In genomic region chr17:84228223-84228622, GRCm38 (mm10) we compare ENCODE assay signal across 27 mouse cellular contexts. TPM values are rescaled to one million over a fixed set of nuclear protein-coding genes. Genes with fewer than 3 reads are reported as not detected.
A peak's percentile ranks its signal among the peaks of the same experiment; 100 is the strongest.
DNase-seq lines count a peak whose midpoint lies in the region; ATAC-seq and TF ChIP-seq lines count a peak whose summit lies in the region.
"Had no signal": no experiment of that assay in that cellular context is flagged by ENCODE, and none has a peak within 500 bp of the region (broad histone marks: within the 10 kb centered on the region; RNA-seq: fewer than 3 reads in every experiment).

No protein-coding gene starts in this region.

- ATAC-seq in intestine, postnatal 0 days, result peak; percentile 37; the same call in 1 of the 2 replicates
- no peak for ATAC-seq in intestine, embryonic 15.5 days
- ATAC-seq in liver, embryonic 16.5 days (ENCODE audit: low read depth), result peak; percentile 59
- no peak for ATAC-seq in liver, embryonic 12.5 days
- ATAC-seq: activated CD4-positive, CD25-positive, alpha-beta regulatory T cell, adult 4 months; forebrain, embryonic 15.5 days had no signal

- H3K27me3 ChIP-seq in intestine, postnatal 0 days (replicated peaks; ENCODE audit: control insufficient read depth, insufficient read depth, low read length), result no peaks in the 10 kb centered on the region
- H3K27me3 ChIP-seq in intestine, embryonic 15.5 days (replicated peaks), result no peaks in the 10 kb centered on the region
- H3K27me3 ChIP-seq in liver, embryonic 16.5 days (ENCODE audit: control insufficient read depth, insufficient read depth, low read depth, low read length), result no peaks in the 10 kb centered on the region
- no peaks in the 10 kb centered on the region for H3K27me3 ChIP-seq in liver, embryonic 12.5 days (replicated peaks)
- H3K27me3 ChIP-seq in limb, embryonic 10.5 days (ENCODE audit: low read depth, poor library complexity, severe bottlenecking), result no peaks in the 10 kb centered on the region
- H3K27me3 ChIP-seq: embryonic facial prominence, embryonic 13.5 days; forebrain, embryonic 12.5 days; forebrain, embryonic 15.5 days; heart, embryonic 12.5 days; heart, embryonic 15.5 days had no signal

- DNase-seq in kidney, adult 9 months, result peak; percentile 45
- no peak for DNase-seq in kidney, postnatal 4 days
- no peak for DNase-seq in limb, embryonic 10.5 days (ENCODE audit: low spot score)
- DNase-seq: adrenal gland, adult 8-10 months; adrenal gland, postnatal 25 days; cerebellum, adult 11-12 months; cerebellum, adult 8-10 months; cerebellum, postnatal 10 days; cerebellum, postnatal 36 days; embryo, embryonic 11 days; gastrocnemius, postnatal 25 days; heart, adult 18-20 months; heart, postnatal 10 days; heart, postnatal 36 days had no signal

- H3K4me2 ChIP-seq in intestine, postnatal 0 days (replicated peaks; ENCODE audit: low read depth), result no peak overlapping the region
- H3K4me2 ChIP-seq in intestine, embryonic 15.5 days (replicated peaks), result no peak overlapping the region
- H3K4me2 ChIP-seq in liver, embryonic 16.5 days (ENCODE audit: low read depth, low read length), result no peak overlapping the region
- H3K4me2 ChIP-seq in liver, embryonic 12.5 days, result no peak overlapping the region
- H3K4me2 ChIP-seq: embryonic facial prominence, embryonic 13.5 days; forebrain, embryonic 12.5 days; forebrain, embryonic 15.5 days; heart, embryonic 12.5 days; heart, embryonic 15.5 days had no signal

- no peak overlapping the region for H3K27ac ChIP-seq in intestine, postnatal 0 days (ENCODE audit: low read depth, low read length)
- H3K27ac ChIP-seq in intestine, embryonic 15.5 days, result no peak overlapping the region
- no peak overlapping the region for H3K27ac ChIP-seq in liver, embryonic 16.5 days (ENCODE audit: low read length)
- H3K27ac ChIP-seq in liver, embryonic 12.5 days, result no peak overlapping the region
- peak overlapping the region; percentile 53; the same call in 1 of the 2 replicates for H3K27ac ChIP-seq in limb, embryonic 10.5 days
- H3K27ac ChIP-seq: embryonic facial prominence, embryonic 10.5 days; embryonic facial prominence, embryonic 13.5 days; forebrain, embryonic 12.5 days; forebrain, embryonic 15.5 days; heart, embryonic 15.5 days; hindbrain, embryonic 10.5 days had no signal

- TF ChIP-seq CTCF in intestine, postnatal 0 days (IDR thresholded peaks at IDR 0.05; ENCODE audit: low read depth), result no peak

- no peaks in the 10 kb centered on the region for H3K9me3 ChIP-seq in intestine, postnatal 0 days (ENCODE audit: control insufficient read depth)
- H3K9me3 ChIP-seq in intestine, embryonic 15.5 days, result no peaks in the 10 kb centered on the region
- H3K9me3 ChIP-seq in liver, embryonic 16.5 days (replicated peaks; ENCODE audit: control insufficient read depth, low read length), result no peaks in the 10 kb centered on the region
- no peaks in the 10 kb centered on the region for H3K9me3 ChIP-seq in liver, embryonic 12.5 days (replicated peaks)
- no peaks in the 10 kb centered on the region for H3K9me3 ChIP-seq in limb, embryonic 10.5 days (replicated peaks)
- H3K9me3 ChIP-seq: embryonic facial prominence, embryonic 10.5 days; embryonic facial prominence, embryonic 13.5 days; forebrain, embryonic 12.5 days; forebrain, embryonic 15.5 days; heart, embryonic 12.5 days; heart, embryonic 15.5 days; hindbrain, embryonic 10.5 days had no signal

- peaks cover 12% of the 10 kb centered on the region; the same call in 1 of the 2 replicates for H3K36me3 ChIP-seq in intestine, postnatal 0 days (ENCODE audit: control insufficient read depth, insufficient read depth)
- peaks cover 10% of the 10 kb centered on the region; the same call in 1 of the 2 replicates for H3K36me3 ChIP-seq in intestine, embryonic 15.5 days
- H3K36me3 ChIP-seq in liver, embryonic 16.5 days (ENCODE audit: control insufficient read depth, insufficient read depth), result no peaks in the 10 kb centered on the region
- peaks cover 74% of the 10 kb centered on the region for H3K36me3 ChIP-seq in liver, embryonic 12.5 days
- H3K36me3 ChIP-seq in limb, embryonic 10.5 days, result peaks cover 61% of the 10 kb centered on the region

- H3K4me3 ChIP-seq in intestine, postnatal 0 days (ENCODE audit: low read depth, low read length), result no peak overlapping the region
- H3K4me3 ChIP-seq in intestine, embryonic 15.5 days (replicated peaks), result no peak overlapping the region
- no peak overlapping the region for H3K4me3 ChIP-seq in liver, embryonic 16.5 days (ENCODE audit: low read depth, low read length)
- H3K4me3 ChIP-seq in liver, embryonic 12.5 days, result no peak overlapping the region
- H3K4me3 ChIP-seq in limb, embryonic 10.5 days, result no peak overlapping the region
- H3K4me3 ChIP-seq: embryonic facial prominence, embryonic 10.5 days; embryonic facial prominence, embryonic 13.5 days; erythroblast, embryonic 14.5 days; forebrain, embryonic 12.5 days; forebrain, embryonic 15.5 days; heart, embryonic 12.5 days; heart, embryonic 15.5 days; hindbrain, embryonic 10.5 days had no signal

- 54% methylated on average over 2 of the region's 2 CpGs for WGBS in intestine, postnatal 0 days
- 57% methylated on average over 2 of the region's 2 CpGs for WGBS in intestine, embryonic 15.5 days
- WGBS in liver, embryonic 16.5 days (ENCODE audit: insufficient replicate concordance), result 66% methylated on average over 2 of the region's 2 CpGs
- 84% methylated on average over 2 of the region's 2 CpGs for WGBS in liver, embryonic 12.5 days (ENCODE audit: insufficient replicate concordance)
- 88% methylated on average over 2 of the region's 2 CpGs for WGBS in limb, embryonic 10.5 days

- no peaks in the 10 kb centered on the region for H3K4me1 ChIP-seq in intestine, postnatal 0 days (replicated peaks; ENCODE audit: control insufficient read depth, insufficient read depth, low read length)
- H3K4me1 ChIP-seq in intestine, embryonic 15.5 days (replicated peaks), result no peaks in the 10 kb centered on the region; the same call in 1 of the 2 replicates
- H3K4me1 ChIP-seq in liver, embryonic 16.5 days (ENCODE audit: control insufficient read depth, low read depth, low read length), result no peaks in the 10 kb centered on the region; the same call in 1 of the 2 replicates
- peaks cover 7% of the 10 kb centered on the region; the same call in 1 of the 2 replicates for H3K4me1 ChIP-seq in liver, embryonic 12.5 days
- H3K4me1 ChIP-seq in limb, embryonic 10.5 days, result peaks cover 36% of the 10 kb centered on the region
- H3K4me1 ChIP-seq: embryonic facial prominence, embryonic 13.5 days; forebrain, embryonic 12.5 days; forebrain, embryonic 15.5 days had no signal

- H3K9ac ChIP-seq in intestine, postnatal 0 days (ENCODE audit: low read depth, low read length), result no peak overlapping the region
- H3K9ac ChIP-seq in intestine, embryonic 15.5 days, result no peak overlapping the region
- H3K9ac ChIP-seq in liver, embryonic 16.5 days (ENCODE audit: low read depth, low read length), result no peak overlapping the region
- H3K9ac ChIP-seq in liver, embryonic 12.5 days, result no peak overlapping the region
- H3K9ac ChIP-seq: embryonic facial prominence, embryonic 13.5 days; forebrain, embryonic 12.5 days; forebrain, embryonic 15.5 days; heart, embryonic 12.5 days; heart, embryonic 15.5 days had no signal

RNA-seq across cellular contexts. Expression of gene Zfp36l2, which starts 40.5 kb away (rescaled TPM):
- polyA plus RNA-seq in intestine, postnatal 0 days (2015; fragmentation: Nextera tagmentation; extraction: Ambion mirVana), result 29.6 and 32.0 TPM in 2 replicates
- 23.2 and 29.7 TPM in 2 replicates for polyA plus RNA-seq in intestine, embryonic 15.5 days (2015; fragmentation: Nextera tagmentation; extraction: Ambion mirVana)
- 4.6 and 4.7 TPM in 2 replicates for polyA plus RNA-seq in liver, embryonic 16.5 days (2015; fragmentation: Nextera tagmentation; extraction: Ambion mirVana)
- 19.5 and 20.0 TPM in 2 replicates for polyA plus RNA-seq in liver, embryonic 12.5 days (2016; fragmentation: Nextera tagmentation; extraction: Ambion mirVana)
- 13.4 and 14.2 TPM in 2 replicates for polyA plus RNA-seq in limb, embryonic 10.5 days (2016; fragmentation: Nextera tagmentation; extraction: Ambion mirVana)

Comparison
In these comparisons a context has a peak if more than half of its experiments do, and no peak if none do; other contexts are left out.
1. ATAC-seq: peak in intestine, postnatal 0 days (single experiment) and liver, embryonic 16.5 days (single experiment); none in intestine, embryonic 15.5 days (single experiment) and liver, embryonic 12.5 days (single experiment).